Mouse (Mus musculus): ENCODE measurements at regions not wholly inside any gene's neighbourhood (a gene's known extent, or its start where the extent isn't known, plus 50 kb on each side); places are given as distances from the start of the nearest gene placed in this dataset.

DNA sequence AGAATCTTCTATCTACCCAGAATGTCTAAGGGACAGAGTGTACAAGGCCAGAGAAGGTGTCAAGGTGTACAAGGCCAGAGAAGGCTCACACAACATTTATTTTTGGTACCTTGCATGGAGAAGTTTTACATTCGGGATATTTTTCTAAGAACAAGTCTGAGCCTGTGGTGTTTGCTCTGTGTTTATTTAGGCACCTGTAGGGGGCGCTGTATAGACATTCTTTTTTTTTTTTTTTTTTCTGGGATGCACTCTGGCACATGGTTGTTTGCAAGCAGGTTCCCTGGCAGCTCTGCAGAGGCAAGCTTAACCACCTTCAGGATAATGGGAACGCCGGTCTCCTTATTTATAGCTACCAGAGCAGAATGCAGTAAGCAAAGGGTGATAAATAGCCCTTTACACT is 187.4 kb downstream of the Stim2 start:
- TF ChIP-seq CTCF (IDR thresholded peaks at IDR 0.05; ENCODE audit: insufficient read depth, low read length) = no peak
- TF ChIP-seq POLR2A (IDR thresholded peaks at IDR 0.05; ENCODE audit: borderline replicate concordance, extremely low read depth, low read depth, low read length) = no peak
